Mouse (Mus musculus): ENCODE data around the gene Capn3. TPM values are rescaled to one million over a fixed set of nuclear protein-coding genes. Genes with fewer than 3 reads are reported as not detected.

The Capn3 gene
- polyA plus RNA-seq, 1 experiment from 2014 or later: 1.3 TPM

DNA sequence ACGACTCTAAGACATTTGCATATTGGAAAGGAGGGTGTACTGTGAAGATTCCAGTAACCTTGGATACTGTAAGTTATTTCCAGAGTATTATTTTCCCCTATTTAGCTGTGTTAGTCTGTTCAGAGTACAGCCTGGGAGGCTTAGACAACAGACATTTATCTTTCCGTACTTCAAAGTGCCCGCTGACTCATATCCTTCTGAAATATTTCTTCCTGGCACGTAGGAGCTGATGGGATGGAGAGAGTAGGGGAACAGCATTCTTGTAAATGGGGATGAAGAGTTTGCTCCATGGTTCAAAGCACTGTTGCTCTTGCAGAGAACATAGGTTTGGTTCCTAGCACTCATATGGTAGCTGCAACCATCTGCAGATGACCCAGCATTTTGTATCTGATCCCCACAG, 3.2 kb upstream of the Capn3 start:
- Histone ChIP-seq H3K9ac (ENCODE audit: low read depth, low read length) (no peak overlapping the region), H3K4me1 (ENCODE audit: control insufficient read depth, insufficient read depth, low read length) (no peaks in the 10 kb centered on the region), H3K27me3 (ENCODE audit: control insufficient read depth, insufficient read depth, low read length) (no peaks in the 10 kb centered on the region), H3K4me3 (ENCODE audit: low read length) (no peak overlapping the region), H3K9me3 (ENCODE audit: control insufficient read depth, low read length) (no peaks in the 10 kb centered on the region), H3K27ac (ENCODE audit: low read depth, low read length) (no peak overlapping the region), H3K36me3 (ENCODE audit: control insufficient read depth, insufficient read depth, low read length) (no peaks in the 10 kb centered on the region), H3K4me2 (replicated peaks; ENCODE audit: low read depth, low read length) (no peak overlapping the region)
- 58% methylated on average over 4 of the region's 4 CpGs for WGBS
- no peak for ATAC-seq (ENCODE audit: low FRiP score, low TSS enrichment)

DNA sequence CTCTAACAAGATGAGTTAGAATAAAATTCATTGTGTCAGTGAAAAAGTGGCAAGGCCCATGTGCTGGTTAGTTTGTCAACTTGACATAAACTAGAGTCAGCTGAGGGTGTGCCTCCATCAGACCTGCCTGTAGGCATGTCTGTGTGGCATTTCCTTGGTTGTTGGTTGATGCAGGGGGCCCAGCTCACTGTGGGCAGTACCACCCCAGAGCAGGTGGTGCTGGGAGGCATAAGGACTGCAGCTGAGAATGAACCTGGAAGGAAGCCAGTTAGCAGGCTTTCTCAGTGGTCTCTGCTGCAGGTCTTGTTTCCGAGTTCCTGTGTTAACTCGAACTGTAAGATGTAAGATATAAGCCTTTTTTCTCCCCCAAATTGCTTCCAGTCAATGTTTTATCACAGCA, 832 bp upstream of the Capn3 start:
- Histone ChIP-seq H3K4me3 (ENCODE audit: low read length) (no peak overlapping the region), H3K27ac (ENCODE audit: low read depth, low read length) (no peak overlapping the region), H3K27me3 (ENCODE audit: control insufficient read depth, insufficient read depth, low read length) (no peaks in the 10 kb centered on the region), H3K9me3 (ENCODE audit: control insufficient read depth, low read length) (no peaks in the 10 kb centered on the region), H3K9ac (ENCODE audit: low read depth, low read length) (no peak overlapping the region), H3K4me1 (ENCODE audit: control insufficient read depth, insufficient read depth, low read length) (no peaks in the 10 kb centered on the region), H3K4me2 (replicated peaks; ENCODE audit: low read depth, low read length) (no peak overlapping the region), H3K36me3 (ENCODE audit: control insufficient read depth, insufficient read depth, low read length) (no peaks in the 10 kb centered on the region)
- 88% methylated on average over 2 of the region's 2 CpGs for WGBS
- no peak for ATAC-seq (ENCODE audit: low FRiP score, low TSS enrichment)

DNA sequence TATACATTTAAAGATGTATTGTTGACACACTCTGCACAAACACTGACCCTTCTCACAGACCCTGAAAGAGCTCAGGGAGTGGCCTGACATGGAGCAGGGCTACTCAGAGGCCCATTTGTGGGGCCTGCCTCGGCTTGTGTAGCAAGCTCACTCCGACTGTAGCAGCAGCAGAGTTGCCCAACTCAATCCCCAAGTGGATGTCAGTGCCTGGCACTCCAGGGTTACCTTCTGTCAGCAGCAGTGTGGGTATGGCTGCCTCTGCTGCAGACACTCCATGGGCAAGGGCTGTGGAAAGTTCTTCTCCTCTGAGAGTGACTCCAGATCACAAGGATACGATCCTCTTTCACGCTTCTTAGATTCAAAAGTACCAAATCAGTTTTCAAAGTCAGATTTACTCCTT, 4.4 kb downstream of the Capn3 start:
- Histone ChIP-seq H3K4me2 (replicated peaks; ENCODE audit: low read depth, low read length) (no peak overlapping the region), H3K9ac (ENCODE audit: low read depth, low read length) (no peak overlapping the region), H3K4me3 (ENCODE audit: low read length) (no peak overlapping the region), H3K27ac (ENCODE audit: low read depth, low read length) (no peak overlapping the region), H3K4me1 (ENCODE audit: control insufficient read depth, insufficient read depth, low read length) (no peaks in the 10 kb centered on the region), H3K9me3 (ENCODE audit: control insufficient read depth, low read length) (no peaks in the 10 kb centered on the region), H3K36me3 (ENCODE audit: control insufficient read depth, insufficient read depth, low read length) (no peaks in the 10 kb centered on the region), H3K27me3 (ENCODE audit: control insufficient read depth, insufficient read depth, low read length) (no peaks in the 10 kb centered on the region)
- WGBS: 80% methylated on average over 4 of the region's 4 CpGs
- ATAC-seq (ENCODE audit: low FRiP score, low TSS enrichment): no peak

DNA sequence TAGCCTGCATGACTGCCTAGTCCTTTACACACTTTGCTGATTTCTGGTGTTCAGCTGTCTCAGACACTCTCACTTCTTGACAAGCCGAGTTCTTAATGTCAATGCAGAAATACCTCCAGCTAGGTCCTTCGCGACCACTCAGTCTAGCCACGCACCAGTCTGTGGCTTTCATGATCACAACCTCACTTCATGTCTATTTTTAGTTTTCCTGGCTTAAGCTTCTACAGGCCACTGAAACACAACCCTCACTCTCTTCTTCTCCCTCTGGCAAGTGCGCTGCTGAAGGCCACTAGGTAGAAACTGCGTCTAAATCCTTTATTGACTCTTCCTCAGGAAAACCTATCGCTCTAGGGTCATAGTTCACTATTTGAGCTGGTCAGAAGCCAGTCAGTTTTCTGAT, 7.5 kb downstream of the Capn3 start:
- Histone ChIP-seq H3K4me2 (replicated peaks; ENCODE audit: low read depth, low read length) (no peak overlapping the region), H3K9ac (ENCODE audit: low read depth, low read length) (no peak overlapping the region), H3K4me3 (ENCODE audit: low read length) (no peak overlapping the region), H3K9me3 (ENCODE audit: control insufficient read depth, low read length) (no peaks in the 10 kb centered on the region), H3K4me1 (ENCODE audit: control insufficient read depth, insufficient read depth, low read length) (no peaks in the 10 kb centered on the region), H3K36me3 (ENCODE audit: control insufficient read depth, insufficient read depth, low read length) (no peaks in the 10 kb centered on the region), H3K27ac (ENCODE audit: low read depth, low read length) (no peak overlapping the region), H3K27me3 (ENCODE audit: control insufficient read depth, insufficient read depth, low read length) (no peaks in the 10 kb centered on the region)
- no peak for ATAC-seq (ENCODE audit: low FRiP score, low TSS enrichment)
- whole genome bisulfite sequencing: 90% methylated on average over 7 of the region's 7 CpGs

DNA sequence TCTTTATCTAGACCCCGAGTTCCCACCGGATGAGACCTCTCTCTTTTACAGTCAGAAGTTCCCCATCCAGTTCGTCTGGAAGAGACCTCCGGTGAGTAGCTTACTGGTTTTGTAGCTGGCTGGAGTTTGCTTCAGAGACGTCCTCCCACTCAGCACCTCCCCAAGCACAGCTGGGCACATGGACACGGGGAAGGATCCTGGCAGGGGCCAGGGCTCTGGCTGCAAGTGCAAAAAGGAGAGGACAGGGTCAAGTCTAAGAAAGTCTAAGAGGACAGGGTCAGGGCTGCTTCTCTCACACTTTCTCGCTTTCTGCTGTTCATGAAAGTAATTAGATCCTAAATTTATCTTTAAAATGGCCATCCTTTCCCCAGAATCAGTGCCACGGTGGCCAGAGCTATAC, 8.3 kb downstream of the Capn3 start:
- Histone ChIP-seq H3K36me3 (ENCODE audit: control insufficient read depth, insufficient read depth, low read length) (no peaks in the 10 kb centered on the region), H3K9me3 (ENCODE audit: control insufficient read depth, low read length) (no peaks in the 10 kb centered on the region), H3K27ac (ENCODE audit: low read depth, low read length) (no peak overlapping the region), H3K4me2 (replicated peaks; ENCODE audit: low read depth, low read length) (no peak overlapping the region), H3K9ac (ENCODE audit: low read depth, low read length) (no peak overlapping the region), H3K4me1 (ENCODE audit: control insufficient read depth, insufficient read depth, low read length) (no peaks in the 10 kb centered on the region), H3K27me3 (ENCODE audit: control insufficient read depth, insufficient read depth, low read length) (no peaks in the 10 kb centered on the region), H3K4me3 (ENCODE audit: low read length) (no peak overlapping the region)
- ATAC-seq (ENCODE audit: low FRiP score, low TSS enrichment): no peak
- WGBS: 73% methylated on average over 8 of the region's 8 CpGs

DNA sequence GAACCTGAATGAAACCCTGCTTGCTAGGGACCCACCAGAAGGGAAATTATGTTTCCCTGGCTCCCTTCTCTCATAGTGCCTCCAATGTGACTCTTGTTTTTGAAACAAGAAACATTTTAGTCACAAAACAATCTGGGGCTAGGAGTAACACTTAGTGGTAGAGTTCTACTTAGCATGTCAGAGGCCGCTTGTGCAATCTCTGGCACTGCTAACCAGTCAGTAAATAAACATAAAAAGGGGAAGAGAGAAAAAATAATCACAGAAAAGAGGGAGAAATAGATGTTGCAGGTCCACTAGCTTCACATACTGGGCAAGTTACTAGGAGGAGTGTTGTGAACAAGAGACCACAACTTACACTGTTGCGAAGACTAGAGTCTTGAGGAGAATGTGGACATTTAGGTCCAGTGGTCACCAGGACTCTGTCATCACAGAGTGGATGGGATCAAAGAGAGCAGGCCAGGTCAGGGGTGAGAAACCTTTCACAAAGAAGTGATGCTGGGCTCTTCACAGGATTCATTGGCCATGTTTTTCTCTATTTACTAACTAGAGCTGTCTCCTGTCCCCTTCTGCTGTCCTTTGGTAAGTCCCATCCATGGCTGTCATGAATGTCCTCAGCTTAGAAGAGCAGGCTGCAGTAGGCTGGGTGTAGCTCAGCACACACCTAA, 9.0 kb downstream of the Capn3 start:
- Histone ChIP-seq H3K4me3 (ENCODE audit: low read length) (no peak overlapping the region), H3K27me3 (ENCODE audit: control insufficient read depth, insufficient read depth, low read length) (no peaks in the 10 kb centered on the region), H3K27ac (ENCODE audit: low read depth, low read length) (no peak overlapping the region), H3K4me1 (ENCODE audit: control insufficient read depth, insufficient read depth, low read length) (no peaks in the 10 kb centered on the region), H3K4me2 (replicated peaks; ENCODE audit: low read depth, low read length) (no peak overlapping the region), H3K9ac (ENCODE audit: low read depth, low read length) (no peak overlapping the region), H3K9me3 (ENCODE audit: control insufficient read depth, low read length) (no peaks in the 10 kb centered on the region), H3K36me3 (ENCODE audit: control insufficient read depth, insufficient read depth, low read length) (no peaks in the 10 kb centered on the region)
- no peak for ATAC-seq (ENCODE audit: low FRiP score, low TSS enrichment)
- 91% methylated on average over 2 of the region's 2 CpGs for WGBS

DNA sequence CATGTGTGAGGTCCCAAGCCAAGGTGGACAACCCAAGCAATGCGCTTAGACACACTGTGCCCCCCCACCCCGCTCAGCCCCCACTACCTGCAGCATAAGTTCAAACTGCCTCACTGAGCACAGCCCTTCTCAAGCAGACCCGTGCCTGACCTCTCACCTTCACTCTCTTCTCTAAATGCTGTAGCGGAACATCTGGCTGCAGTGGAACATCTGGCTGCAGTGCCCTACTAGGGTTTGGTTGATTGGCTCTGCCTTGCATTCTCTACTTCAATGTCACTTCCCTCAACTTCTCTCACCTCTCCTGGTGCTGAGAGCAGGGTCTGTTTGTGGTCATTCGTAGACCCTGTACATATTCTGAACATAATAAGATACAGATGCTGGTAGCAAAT, 9.6 kb downstream of the Capn3 start:
- no peak overlapping the region for H3K27ac ChIP-seq (ENCODE audit: low read depth, low read length)
- no peaks in the 10 kb centered on the region for H3K27me3 ChIP-seq (ENCODE audit: control insufficient read depth, insufficient read depth, low read length)
- H3K36me3 ChIP-seq (ENCODE audit: control insufficient read depth, insufficient read depth, low read length): no peaks in the 10 kb centered on the region
- H3K9ac ChIP-seq (ENCODE audit: low read depth, low read length): no peak overlapping the region
- 81% methylated on average over 5 of the region's 5 CpGs for WGBS
- no peak overlapping the region for H3K4me2 ChIP-seq (replicated peaks; ENCODE audit: low read depth, low read length)
- H3K4me1 ChIP-seq (ENCODE audit: control insufficient read depth, insufficient read depth, low read length): no peaks in the 10 kb centered on the region
- no peaks in the 10 kb centered on the region for H3K9me3 ChIP-seq (ENCODE audit: control insufficient read depth, low read length)
- H3K4me3 ChIP-seq (ENCODE audit: low read length): no peak overlapping the region
- ATAC-seq (ENCODE audit: low FRiP score, low TSS enrichment): no peak

DNA sequence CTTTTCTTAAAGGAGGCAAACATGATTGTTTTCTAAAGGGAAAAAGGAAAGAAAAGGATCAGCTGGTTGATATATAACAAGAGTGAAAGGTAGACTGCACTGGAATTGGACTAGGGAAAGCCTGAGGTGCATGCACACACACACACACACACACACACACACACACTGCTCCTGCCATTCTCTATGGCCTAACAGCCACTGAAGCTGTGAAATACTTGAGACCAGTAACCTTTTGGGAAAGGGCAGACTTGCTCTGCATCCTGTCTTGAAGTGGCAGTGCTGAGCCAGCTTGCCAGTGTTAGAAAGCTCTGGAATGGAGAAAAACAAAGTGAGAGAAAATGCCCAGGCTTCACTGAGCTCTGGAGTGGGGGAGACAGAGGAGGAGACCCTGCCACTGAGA, 12.2 kb downstream of the Capn3 start:
- Histone ChIP-seq H3K4me2 (replicated peaks; ENCODE audit: low read depth, low read length) (no peak overlapping the region), H3K9ac (ENCODE audit: low read depth, low read length) (no peak overlapping the region), H3K4me1 (ENCODE audit: control insufficient read depth, insufficient read depth, low read length) (no peaks in the 10 kb centered on the region), H3K27ac (ENCODE audit: low read depth, low read length) (no peak overlapping the region), H3K36me3 (ENCODE audit: control insufficient read depth, insufficient read depth, low read length) (no peaks in the 10 kb centered on the region), H3K4me3 (ENCODE audit: low read length) (no peak overlapping the region), H3K9me3 (ENCODE audit: control insufficient read depth, low read length) (no peaks in the 10 kb centered on the region), H3K27me3 (ENCODE audit: control insufficient read depth, insufficient read depth, low read length) (no peaks in the 10 kb centered on the region)
- no peak for ATAC-seq (ENCODE audit: low FRiP score, low TSS enrichment)

DNA sequence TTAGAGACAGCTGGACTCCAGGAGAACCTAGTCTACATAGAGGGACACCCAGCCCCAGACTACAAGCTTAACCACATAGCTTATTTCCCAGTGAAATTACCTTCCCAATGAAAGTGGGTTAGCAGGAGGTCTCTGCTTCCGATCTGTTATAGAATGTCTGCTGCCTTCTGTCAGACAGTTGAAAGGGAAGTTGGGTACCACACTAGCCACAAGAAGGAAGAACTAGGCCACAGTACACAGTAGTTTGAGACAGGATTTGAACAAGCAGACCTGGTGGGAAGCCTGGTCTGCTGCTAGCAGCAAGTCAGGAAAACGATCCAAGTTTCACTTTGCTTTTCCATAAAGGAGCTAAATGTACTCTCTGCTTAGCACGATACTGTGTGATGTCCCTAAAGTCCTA, 13.4 kb downstream of the Capn3 start:
- no peak overlapping the region for H3K9ac ChIP-seq (ENCODE audit: low read depth, low read length)
- no peak overlapping the region for H3K4me2 ChIP-seq (replicated peaks; ENCODE audit: low read depth, low read length)
- no peaks in the 10 kb centered on the region for H3K4me1 ChIP-seq (ENCODE audit: control insufficient read depth, insufficient read depth, low read length)
- no peak overlapping the region for H3K4me3 ChIP-seq (ENCODE audit: low read length)
- no peak for ATAC-seq (ENCODE audit: low FRiP score, low TSS enrichment)
- no peaks in the 10 kb centered on the region for H3K36me3 ChIP-seq (ENCODE audit: control insufficient read depth, insufficient read depth, low read length)
- H3K27me3 ChIP-seq (ENCODE audit: control insufficient read depth, insufficient read depth, low read length): no peaks in the 10 kb centered on the region
- no peak overlapping the region for H3K27ac ChIP-seq (ENCODE audit: low read depth, low read length)
- WGBS: 95% methylated on average over 3 of the region's 3 CpGs
- no peaks in the 10 kb centered on the region for H3K9me3 ChIP-seq (ENCODE audit: control insufficient read depth, low read length)
